10 mouse cellular contexts compared by ENCODE assay signal in the genomic region with DNA sequence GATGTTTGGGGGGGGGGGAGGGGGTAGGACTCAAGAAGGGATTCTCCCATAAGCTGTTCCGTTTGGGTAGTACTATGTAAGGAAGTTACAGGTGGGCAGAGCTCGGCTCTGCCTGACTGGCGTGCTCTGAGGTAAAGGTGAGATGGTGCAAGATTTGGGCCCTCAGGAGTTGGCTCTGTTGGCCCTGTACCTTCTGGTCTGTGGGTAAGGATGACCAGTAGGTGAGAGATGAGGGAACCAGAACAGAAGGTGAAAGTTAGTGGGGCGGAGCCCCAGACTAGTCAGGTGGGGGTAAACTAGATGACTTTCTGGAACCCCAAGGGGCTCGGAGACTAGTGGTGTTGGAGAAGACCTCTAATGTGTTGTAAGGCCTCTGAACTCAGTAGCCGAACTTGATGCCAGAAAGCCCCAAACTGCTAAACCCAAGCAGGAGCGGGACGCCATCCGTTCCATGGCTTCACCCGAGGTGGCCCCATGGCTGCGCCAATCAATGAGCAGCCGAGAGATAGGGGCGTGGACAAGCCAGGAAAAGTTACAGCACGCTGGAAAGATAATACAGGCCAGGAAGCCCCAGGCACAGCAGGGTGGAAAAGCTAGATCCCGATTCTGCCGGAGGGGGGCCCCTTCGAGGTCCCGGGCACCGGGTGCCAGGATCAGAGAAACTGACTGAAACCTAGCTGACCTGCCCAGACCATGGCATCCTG. TPM values are rescaled to one million over a fixed set of nuclear protein-coding genes. Genes with fewer than 3 reads are reported as not detected.
DNase-seq lines count a peak whose midpoint lies in the region; ATAC-seq lines count a peak whose summit lies in the region.
"Had no signal": no experiment of that assay in that cellular context is flagged by ENCODE, and none has a peak within 500 bp of the region (broad histone marks: within the 10 kb centered on the region; RNA-seq: fewer than 3 reads in every experiment).

No protein-coding gene starts in this region.

- peaks cover 2% of the 10 kb centered on the region; the same call in 1 of the 2 replicates for H3K4me1 ChIP-seq in forebrain, embryonic 14.5 days (ENCODE audit: control insufficient read depth, insufficient read depth, low read length)
- H3K4me1 ChIP-seq in megakaryocyte, embryonic 14.5 days = peaks cover 60% of the 10 kb centered on the region

- H3K27me3 ChIP-seq in forebrain, embryonic 14.5 days (replicated peaks; ENCODE audit: control insufficient read depth, insufficient read depth, low read length) = no peaks in the 10 kb centered on the region
- H3K27me3 ChIP-seq in megakaryocyte, embryonic 14.5 days (replicated peaks) = no peaks in the 10 kb centered on the region

- peak overlapping the region; percentile 46 for H3K9ac ChIP-seq in forebrain, embryonic 14.5 days (ENCODE audit: low read length)

- no peaks in the 10 kb centered on the region for H3K9me3 ChIP-seq in forebrain, embryonic 14.5 days (replicated peaks; ENCODE audit: control insufficient read depth, low read length)
- peaks cover 7% of the 10 kb centered on the region; the same call in 1 of the 2 replicates for H3K9me3 ChIP-seq in megakaryocyte, embryonic 14.5 days

- H3K27ac ChIP-seq in forebrain, embryonic 14.5 days (ENCODE audit: low read depth, low read length) = no peak overlapping the region

- no peak for ATAC-seq in forebrain, embryonic 14.5 days

- WGBS in forebrain, embryonic 14.5 days = 18% methylated on average over 19 of the region's 19 CpGs

- 0 out of 2 replicates have a peak overlapping the region, but pooled peaks have one; percentile 8 for H3K4me3 ChIP-seq in forebrain, embryonic 14.5 days (ENCODE audit: low read depth, low read length)
- peak overlapping the region; percentile 77 for H3K4me3 ChIP-seq in megakaryocyte, embryonic 14.5 days (replicated peaks)

- DNase-seq in urinary bladder, postnatal 14 days (ENCODE audit: low spot score) = peak; percentile 67
- no peak for DNase-seq in urinary bladder, adult 18-20 months (ENCODE audit: low spot score in 2 of 2)
- no peak for DNase-seq in forebrain, embryonic 14.5 days (ENCODE audit: low spot score)
- peak; percentile 80 for DNase-seq in heart, postnatal 4 days
- peak; percentile 71 to 80 for DNase-seq in kidney, postnatal 4 days
- DNase-seq in spleen, postnatal 36 days (ENCODE audit: low spot score in 2 of 2) = peak; percentile 46 to 57
- DNase-seq in left cerebral cortex, adult 11 months (ENCODE audit: low spot score) = no peak

- H3K4me2 ChIP-seq in forebrain, embryonic 14.5 days (ENCODE audit: low read length) = peak overlapping the region; percentile 46

- peaks cover 8% of the 10 kb centered on the region; the same call in 1 of the 2 replicates for H3K36me3 ChIP-seq in forebrain, embryonic 14.5 days (ENCODE audit: control insufficient read depth, insufficient read depth, low read length)
- H3K36me3 ChIP-seq in megakaryocyte, embryonic 14.5 days (replicated peaks; ENCODE audit: low read length) = peaks cover 45% of the 10 kb centered on the region

RNA-seq across cellular contexts. Expression of a gene that starts 6.1 kb away (rescaled TPM):
- polyA plus RNA-seq in forebrain, embryonic 14.5 days (2014; fragmentation: Nextera tagmentation; extraction: Ambion mirVana) = 0.94 and 1.3 TPM in 2 replicates
- 1 to 10 TPM; 6.1 to 6.7 TPM for total RNA-seq in heart, postnatal 4 days (2021)
- polyA plus RNA-seq in megakaryocyte, embryonic 14.5 days (2012; ENCODE audit: insufficient read depth, low replicate concordance) = 1.7 TPM in 1 of 2 replicates, not detected in the other
- polyA plus RNA-seq: G1E had no signal

RNA-seq across cellular contexts. Expression of a gene that starts 13.1 kb away (rescaled TPM):
- polyA plus RNA-seq in forebrain, embryonic 14.5 days (2014; fragmentation: Nextera tagmentation; extraction: Ambion mirVana) = 4.9 and 6.9 TPM in 2 replicates
- total RNA-seq in heart, postnatal 4 days (2021) = 1 to 10 TPM; 5.2 to 6.0 TPM
- polyA plus RNA-seq in megakaryocyte, embryonic 14.5 days (2012; ENCODE audit: insufficient read depth, low replicate concordance) = 10.8 and 12.0 TPM in 2 replicates

RNA-seq across cellular contexts. Expression of a gene that starts 19.0 kb away (rescaled TPM):
- polyA plus RNA-seq in forebrain, embryonic 14.5 days (2014; fragmentation: Nextera tagmentation; extraction: Ambion mirVana) = 67.0 and 73.1 TPM in 2 replicates
- 100 to 1,000 TPM; 113 to 115 TPM for total RNA-seq in heart, postnatal 4 days (2021)
- 18.1 and 35.1 TPM in 2 replicates for polyA plus RNA-seq in megakaryocyte, embryonic 14.5 days (2012; ENCODE audit: insufficient read depth, low replicate concordance)

RNA-seq across cellular contexts. Expression of a gene that starts 28.3 kb away (rescaled TPM):
- polyA plus RNA-seq in forebrain, embryonic 14.5 days (2014; fragmentation: Nextera tagmentation; extraction: Ambion mirVana) = not detected in 2 replicates
- total RNA-seq in heart, postnatal 4 days (2021) = under 1 TPM in 1 of 2 experiments, not detected in 1; 0.11 TPM
- not detected in 2 replicates for polyA plus RNA-seq in megakaryocyte, embryonic 14.5 days (2012; ENCODE audit: insufficient read depth, low replicate concordance)
- total RNA-seq: left cerebral cortex, postnatal 10 days had no signal

RNA-seq across cellular contexts. Expression of a gene that starts 42.2 kb away (rescaled TPM):
- 0.77 and 0.86 TPM in 2 replicates for polyA plus RNA-seq in forebrain, embryonic 14.5 days (2014; fragmentation: Nextera tagmentation; extraction: Ambion mirVana)
- 10 to 100 TPM; 24.5 to 24.7 TPM for total RNA-seq in heart, postnatal 4 days (2021)
- polyA plus RNA-seq in megakaryocyte, embryonic 14.5 days (2012; ENCODE audit: insufficient read depth, low replicate concordance) = 4.2 and 9.5 TPM in 2 replicates

Comparison
In these comparisons a context has a peak if more than half of its experiments do, and no peak if none do; other contexts are left out.
1. DNase-seq: peak in urinary bladder, postnatal 14 days (single experiment), heart, postnatal 4 days (single experiment), kidney, postnatal 4 days (2 of 2) and spleen, postnatal 36 days (2 of 2); none in urinary bladder, adult 18-20 months (0 of 2), forebrain, embryonic 14.5 days (single experiment) and left cerebral cortex, adult 11 months (single experiment).